Mouse (Mus musculus) neural tube, embryonic 11.5 days (tissue): ENCODE results near the gene Hoxc13. TPM values are rescaled to one million over a fixed set of nuclear protein-coding genes. Genes with fewer than 3 reads are reported as not detected.

Source experiments
- ATAC-seq: fragments of 200-750 bp; cut with Nextera tagmentation; 2 replicates; pipeline ENCODE4 v1.8.0; 2017; ENCODE audit warnings: moderate number of reproducible peaks, mild to moderate bottlenecking, moderate TSS enrichment, moderate library complexity; ENCODE audit not compliant: insufficient read depth, low FRiP score, low TSS enrichment
- DNase-seq: peaks from one replicate; pipeline ENCODE4 v3.0.0-alpha.2; 2015; ENCODE audit warnings: low spot score
- H3K27ac ChIP-seq: fragments of 300-500 bp; sonication (generic); 2 replicates; pipeline ENCODE4 v1.5.1; 2014; ENCODE audit warnings: low read depth, mild to moderate bottlenecking, low read length
- H3K27me3 ChIP-seq: fragments of 300-500 bp; sonication (generic); 2 replicates; pipeline ENCODE4 v1.6.1; 2014; ENCODE audit warnings: mild to moderate bottlenecking, low read length, mixed read lengths; ENCODE audit not compliant: control insufficient read depth, insufficient read depth
- H3K36me3 ChIP-seq: fragments of 300-500 bp; sonication (generic); 2 replicates; pipeline ENCODE4 v1.6.1; 2014; ENCODE audit warnings: mild to moderate bottlenecking, low read length, moderate library complexity, mixed read lengths; ENCODE audit not compliant: control insufficient read depth, insufficient read depth
- H3K4me1 ChIP-seq: fragments of 300-500 bp; sonication (generic); 2 replicates; pipeline ENCODE4 v1.6.1; 2014; ENCODE audit warnings: low read length, mixed read lengths; ENCODE audit not compliant: control insufficient read depth, insufficient read depth
- H3K4me2 ChIP-seq: fragments of 300-500 bp; sonication (generic); 2 replicates; pipeline ENCODE4 v1.6.1; 2014; ENCODE audit warnings: low read depth, mild to moderate bottlenecking, moderate library complexity
- H3K4me3 ChIP-seq: fragments of 300-500 bp; sonication (generic); 2 replicates; pipeline ENCODE4 v1.5.1; 2014; ENCODE audit warnings: low read depth, low read length
- H3K9ac ChIP-seq: fragments of 300-500 bp; sonication (generic); 2 replicates; pipeline ENCODE4 v1.6.1; 2014; ENCODE audit warnings: mild to moderate bottlenecking, low read length
- H3K9me3 ChIP-seq: fragments of 300-500 bp; sonication (generic); 2 replicates; pipeline ENCODE4 v1.6.1; 2016; ENCODE audit warnings: low read length; ENCODE audit not compliant: control insufficient read depth
- WGBS: fragments of 180-500 bp; shearing (Covaris S2); extraction: QIAGEN DNeasy Blood & Tissue Kit; methylation state at CpG from one replicate; pipeline ENCODE4 v1.1.7; 2014; 5-methylcytosine and 5-hydroxymethylcytosine counted together
- polyA plus RNA-seq: library from polyadenylated mRNA; unstranded; fragments of >200 nt; fragmentation: Nextera tagmentation; extraction: Ambion mirVana; gene quantifications from 2 replicates; pipeline ENCODE4 v1.2.1, GENCODE M21; 2014

The Hoxc13 gene
- polyA plus RNA-seq, 1 experiment from 2014 or later: 4.5 TPM

DNA sequence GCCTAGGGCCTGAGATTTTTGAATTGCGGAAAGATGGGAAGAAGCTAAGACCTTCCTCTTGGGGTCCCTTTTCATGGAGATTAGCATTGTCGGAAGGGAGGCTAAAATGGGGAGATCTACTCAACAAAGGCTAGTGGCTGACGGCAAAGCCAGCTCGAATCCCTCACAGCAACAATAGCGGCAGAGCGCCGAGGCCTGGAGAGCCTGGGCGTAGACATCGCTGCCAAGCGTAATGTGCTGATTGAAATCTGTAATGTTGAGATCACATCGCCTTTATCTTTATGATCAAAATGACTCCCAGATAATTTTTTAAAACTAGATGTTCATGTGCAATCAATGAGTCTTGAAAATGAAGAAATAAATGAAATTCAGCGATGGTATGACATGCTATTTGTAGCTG lies 13.5 kb downstream of the Hoxc13 start:
- H3K27ac ChIP-seq: no peak overlapping the region
- H3K4me1 ChIP-seq: no peaks in the 10 kb centered on the region
- no peak overlapping the region for H3K4me2 ChIP-seq
- no peaks in the 10 kb centered on the region for H3K36me3 ChIP-seq
- DNase-seq (no peak), ATAC-seq (no peak)
- peaks cover 100% of the 10 kb centered on the region for H3K27me3 ChIP-seq
- H3K9ac ChIP-seq: peak overlapping the region; percentile 6; the same call in 1 of the 2 replicates
- no peaks in the 10 kb centered on the region for H3K9me3 ChIP-seq
- WGBS: 1% methylated on average over 12 of the region's 12 CpGs
- no peak overlapping the region for H3K4me3 ChIP-seq

DNA sequence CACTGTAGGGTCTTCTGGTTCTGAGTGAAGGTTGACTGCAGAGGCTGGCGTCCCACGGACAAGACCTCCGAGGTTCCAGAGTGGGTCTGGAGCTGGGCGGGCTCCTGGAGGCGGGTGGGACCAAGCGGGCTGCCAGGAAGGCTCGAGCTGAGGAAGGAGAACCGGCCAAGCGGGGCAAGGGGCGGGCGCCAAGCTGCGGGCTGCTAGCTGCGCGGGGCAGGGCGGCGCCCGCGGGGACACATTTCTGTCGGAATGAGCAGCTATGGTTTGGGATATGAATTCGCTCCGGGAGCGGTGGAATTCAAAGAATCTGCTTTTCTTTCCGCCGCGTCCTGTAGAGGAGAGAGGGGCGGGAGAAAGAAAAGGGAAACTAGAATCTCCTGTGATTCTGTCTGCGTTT lies 14.0 kb downstream of the Hoxc13 start:
- peak overlapping the region; percentile 6; the same call in 1 of the 2 replicates for H3K9ac ChIP-seq
- peaks cover 100% of the 10 kb centered on the region for H3K27me3 ChIP-seq
- WGBS: under 1% methylated on average over 25 of the region's 27 CpGs
- no peak overlapping the region for H3K27ac ChIP-seq
- no peaks in the 10 kb centered on the region for H3K4me1 ChIP-seq
- H3K4me3 ChIP-seq: no peak overlapping the region
- 0 out of 2 replicates have a peak overlapping the region, but pooled peaks have one; percentile 9 for H3K4me2 ChIP-seq
- no peaks in the 10 kb centered on the region for H3K9me3 ChIP-seq
- DNase-seq (no peak), ATAC-seq (no peak)
- H3K36me3 ChIP-seq: no peaks in the 10 kb centered on the region

- Histone ChIP-seq H3K27ac (no peak within 1 kb of the TSS), H3K9ac (peak within 1 kb of the TSS; percentile 32), H3K27me3 (peaks cover 100% of the 10 kb centered on the region), H3K9me3 (no peaks in the 10 kb centered on the region), H3K4me3 (peak within 1 kb of the TSS; percentile 19), H3K4me1 (no peaks in the 10 kb centered on the region), H3K4me2 (no peak within 1 kb of the TSS), H3K36me3 (no peaks in the 10 kb centered on the region)
- 2% methylated on average over 31 of the region's 31 CpGs for WGBS
- DNase-seq: no peak
- ATAC-seq: no peak
Observed at GRCm38 (mm10) chr15:102936279-102936972, 15.5 kb downstream of the Hoxc13 start, which contains the start of gene Hoxc12. Gene Hoxc12, plus strand, starts transcription at chr15:102936757.

DNA sequence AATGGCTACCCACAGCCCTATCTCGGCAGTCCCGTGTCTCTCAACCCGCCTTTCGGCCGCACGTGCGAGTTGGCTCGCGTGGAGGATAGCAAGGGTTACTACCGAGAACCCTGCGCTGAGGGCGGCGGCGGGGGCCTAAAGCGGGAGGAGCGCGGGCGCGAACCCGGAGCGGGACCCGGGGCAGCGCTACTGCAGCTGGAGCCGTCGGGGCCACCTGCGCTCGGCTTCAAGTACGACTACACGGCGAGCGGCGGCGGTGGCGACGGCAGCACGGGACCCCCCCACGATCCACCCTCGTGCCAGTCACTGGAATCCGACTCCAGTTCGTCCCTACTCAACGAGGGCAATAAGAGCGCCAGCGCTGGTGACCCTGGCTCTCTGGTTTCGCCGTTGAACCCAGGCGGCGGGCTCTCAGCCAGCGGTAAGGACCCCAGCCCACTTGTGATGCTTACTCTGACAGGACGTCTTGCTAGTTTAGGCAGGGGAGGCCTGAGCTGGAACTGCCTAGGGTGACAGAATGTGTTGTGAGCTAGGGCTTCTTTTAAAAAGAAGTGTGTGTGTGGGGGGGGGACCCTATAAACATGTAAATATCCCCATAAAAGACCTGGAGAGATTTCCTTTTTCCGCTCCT lies 16.2 kb downstream of the Hoxc13 start:
- Histone ChIP-seq H3K4me1 (no peaks in the 10 kb centered on the region), H3K4me3 (peak overlapping the region; percentile 19), H3K9ac (peak overlapping the region; percentile 32), H3K4me2 (no peak overlapping the region), H3K27me3 (peaks cover 100% of the 10 kb centered on the region), H3K27ac (no peak overlapping the region), H3K9me3 (no peaks in the 10 kb centered on the region), H3K36me3 (no peaks in the 10 kb centered on the region)
- WGBS: under 1% methylated on average over 50 of the region's 50 CpGs
- no peak for ATAC-seq
- DNase-seq: no peak

DNA sequence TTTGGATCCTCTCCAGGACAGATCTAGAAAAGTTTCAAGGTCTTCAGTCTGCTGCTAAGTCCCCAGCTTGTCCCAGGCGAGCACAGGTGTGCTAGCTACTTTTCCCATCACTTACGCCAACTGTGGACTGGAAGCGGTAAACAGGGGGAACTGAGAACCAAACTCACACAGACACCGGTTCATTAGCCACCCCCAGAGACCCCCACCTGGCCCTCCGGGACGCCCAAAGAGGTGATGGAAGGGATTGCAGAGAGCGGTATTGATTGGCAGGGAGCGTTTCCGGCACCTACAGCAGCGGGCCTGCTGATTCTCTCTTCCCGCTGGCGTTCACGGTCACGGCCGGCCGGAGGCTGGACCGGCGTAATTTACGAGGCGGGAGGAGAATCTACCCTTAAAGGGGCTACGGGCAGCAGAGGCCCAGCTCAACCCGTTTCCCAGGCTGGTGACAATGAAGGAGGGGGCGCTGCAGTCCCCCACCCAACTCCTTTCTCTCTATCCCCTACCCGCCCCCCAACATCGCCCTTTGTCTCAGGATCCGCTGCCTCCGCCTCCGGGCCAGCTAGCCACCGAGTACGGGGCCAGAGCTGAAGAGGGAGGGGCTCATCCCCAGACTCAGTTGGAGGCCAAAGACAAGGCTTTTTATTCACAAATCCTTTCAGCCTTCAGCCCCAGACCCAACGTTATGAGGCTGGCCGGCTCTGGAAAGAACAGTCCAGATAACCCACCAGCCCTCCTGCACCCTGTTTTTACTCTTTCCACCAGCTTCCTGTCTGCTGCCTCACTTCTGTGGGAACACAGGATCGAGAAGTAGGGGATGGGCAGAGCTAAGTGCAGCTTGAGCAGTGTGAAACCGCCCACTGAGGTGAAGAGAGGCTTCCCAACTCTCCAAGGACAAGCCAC lies 18.6 kb downstream of the Hoxc13 start:
- H3K4me2 ChIP-seq: peak overlapping the region; percentile 30

DNA sequence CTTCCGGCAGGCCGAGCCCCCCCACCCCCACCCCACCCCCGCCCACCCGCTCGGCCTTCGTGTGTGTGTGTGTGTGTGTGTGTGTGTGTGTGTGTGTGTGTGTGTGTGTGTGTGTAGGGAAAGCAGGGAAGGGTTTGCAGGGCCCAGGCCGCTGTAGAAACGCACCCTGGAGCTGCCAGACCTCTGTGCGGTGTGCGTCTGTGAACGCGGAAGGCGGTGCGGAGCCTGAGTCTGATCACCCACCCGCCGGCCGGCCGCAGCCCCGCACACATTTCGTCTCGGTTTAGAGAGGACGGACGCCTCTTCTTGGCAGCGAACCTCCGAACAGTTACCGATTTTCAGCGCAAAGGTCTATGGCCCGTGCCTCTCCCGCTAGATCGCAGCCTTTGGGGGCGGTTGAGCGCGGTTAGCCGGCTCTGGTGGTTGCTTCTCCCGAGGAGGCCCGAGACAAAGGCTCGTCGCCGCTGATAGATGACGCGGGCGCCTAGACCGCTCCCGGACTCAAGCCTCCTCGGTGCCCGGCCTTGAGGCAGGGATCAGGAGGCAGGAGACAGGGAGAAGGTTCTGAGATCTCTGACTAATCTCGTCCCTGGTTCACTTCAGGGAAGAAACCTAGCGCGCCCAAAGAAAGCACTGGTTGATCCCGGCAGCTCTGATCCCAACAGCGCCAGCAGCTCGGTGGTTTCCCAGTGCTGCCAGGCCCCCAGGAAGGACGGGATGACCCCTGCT lies 22.0 kb downstream of the Hoxc13 start:
- peak; percentile 70 for DNase-seq
- Histone ChIP-seq H3K4me2 (peak overlapping the region; percentile 39), H3K36me3 (no peaks in the 10 kb centered on the region), H3K27ac (no peak overlapping the region), H3K9ac (peak overlapping the region; percentile 61), H3K4me3 (peak overlapping the region; percentile 28), H3K9me3 (no peaks in the 10 kb centered on the region), H3K4me1 (no peaks in the 10 kb centered on the region), H3K27me3 (peaks cover 98% of the 10 kb centered on the region)
- 0 out of 2 replicates have a peak, but pooled peaks have one; percentile 54 for ATAC-seq
- 1% methylated on average over 53 of the region's 53 CpGs for WGBS

More for the DNA sequence above, 18.6 kb downstream of the Hoxc13 start:
- H3K36me3 ChIP-seq: no peaks in the 10 kb centered on the region
- H3K27ac ChIP-seq: 0 out of 2 replicates have a peak overlapping the region, but pooled peaks have one; percentile 4
- H3K27me3 ChIP-seq: peaks cover 99% of the 10 kb centered on the region
- DNase-seq (no peak), ATAC-seq (peak; percentile 56; the same call in 1 of the 2 replicates)
- WGBS: 2% methylated on average over 34 of the region's 34 CpGs
- no peak overlapping the region for H3K9ac ChIP-seq
- H3K4me3 ChIP-seq: peak overlapping the region; percentile 23
- H3K4me1 ChIP-seq: no peaks in the 10 kb centered on the region
- no peaks in the 10 kb centered on the region for H3K9me3 ChIP-seq

DNA sequence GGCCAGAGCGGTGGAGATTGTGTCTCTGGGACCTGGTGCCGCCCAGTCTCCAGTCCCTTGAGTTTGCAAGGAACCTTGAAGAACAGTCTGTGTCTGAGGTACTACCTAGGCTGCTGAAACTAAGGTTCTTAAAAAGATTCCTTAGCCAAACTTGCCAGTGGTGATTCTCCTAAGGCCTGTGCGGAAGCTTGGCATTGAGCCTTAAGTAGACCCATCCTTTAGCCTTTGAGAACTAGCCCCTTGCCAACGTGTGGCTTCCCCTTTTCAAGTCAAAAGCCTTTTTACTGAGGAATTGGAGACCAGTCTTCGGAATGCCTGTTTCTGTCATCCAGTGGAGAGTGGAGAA lies 22.5 kb downstream of the Hoxc13 start:
- ATAC-seq (no peak), DNase-seq (no peak)
- Histone ChIP-seq H3K4me1 (no peaks in the 10 kb centered on the region), H3K27ac (no peak overlapping the region), H3K36me3 (no peaks in the 10 kb centered on the region), H3K4me3 (peak overlapping the region; percentile 28), H3K9me3 (no peaks in the 10 kb centered on the region), H3K4me2 (peak overlapping the region; percentile 39), H3K27me3 (peaks cover 98% of the 10 kb centered on the region), H3K9ac (no peak overlapping the region; the same call in 1 of the 2 replicates)
- under 1% methylated on average over 5 of the region's 5 CpGs for WGBS
